Mouse (Mus musculus) lung, postnatal 4 days (tissue): ENCODE data around the gene Hspa8.
A peak's percentile ranks its signal among the peaks of the same experiment; 100 is the strongest.

Experiments
- DNase-seq, 2 experiments: peaks; one replicate each; pipeline ENCODE4 v3.0.0; 2021

Hspa8 gene

DNA sequence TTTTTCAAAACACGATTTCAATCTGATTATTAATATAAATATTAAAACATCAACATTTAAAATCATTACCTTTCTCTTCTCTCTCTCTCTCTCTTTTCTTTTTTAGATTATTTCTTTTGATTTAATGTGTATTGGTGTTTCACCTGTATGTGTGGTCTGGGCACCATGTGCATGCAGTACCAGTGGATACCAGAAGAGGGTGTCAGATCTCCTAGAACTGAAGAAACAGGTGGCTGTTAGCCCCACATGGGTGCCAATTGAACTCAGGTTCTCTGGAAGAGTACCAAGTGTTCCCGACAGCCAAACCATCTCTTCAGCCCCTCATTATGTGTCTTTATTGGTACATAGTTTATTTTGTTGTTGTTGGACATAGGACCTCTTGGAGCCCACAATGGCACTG, 11.1 kb downstream of the Hspa8 start:
- peak in 1 of 2 experiments; percentile 28 for DNase-seq

DNA sequence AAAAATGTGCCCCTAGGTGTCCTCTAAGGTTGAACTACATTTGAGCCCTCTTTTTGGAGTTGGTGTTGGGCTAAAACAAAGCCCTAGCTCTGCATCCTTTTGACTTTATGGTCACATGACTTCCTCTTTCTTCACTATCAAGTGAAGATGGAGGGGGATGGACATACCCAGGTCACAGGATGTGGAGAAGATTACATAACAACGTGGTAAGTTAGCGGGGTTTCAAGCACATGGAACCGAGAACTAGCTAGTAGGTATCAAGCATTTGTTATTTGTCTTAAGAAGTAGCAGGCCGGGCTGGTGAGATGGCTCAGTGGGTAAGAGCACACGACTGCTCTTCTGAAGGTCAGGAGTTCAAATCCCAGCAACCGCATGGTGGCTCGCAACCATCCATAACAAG, 13.3 kb downstream of the Hspa8 start:
- no peak for DNase-seq

- no peak for DNase-seq
These were observed 16.7 kb downstream of the Hspa8 start for GRCm38 (mm10) chr9:40817325-40818028.

DNA sequence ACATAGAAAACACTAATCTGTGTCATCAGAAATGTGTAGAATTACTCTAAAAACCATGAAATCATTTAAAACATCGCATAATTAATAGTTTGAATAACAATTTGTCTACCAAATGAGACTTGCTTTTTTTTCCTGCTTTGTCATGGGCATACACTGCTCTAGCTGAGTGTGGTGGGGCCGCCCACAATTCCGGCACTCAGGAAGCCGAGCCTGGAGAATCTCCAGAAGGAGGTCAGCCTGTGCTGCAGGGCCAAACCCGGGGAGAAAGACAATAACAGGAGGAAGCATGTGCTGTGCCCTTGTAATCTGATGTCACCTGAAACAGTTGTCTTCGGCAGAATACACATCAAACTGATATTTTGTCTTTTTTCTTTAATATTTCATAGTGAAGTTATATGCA, 24.8 kb downstream of the Hspa8 start:
- no peak for DNase-seq

GRCm38 (mm10) chr9:40827366-40827765, 26.6 kb downstream of the Hspa8 start:
- no peak for DNase-seq

DNA sequence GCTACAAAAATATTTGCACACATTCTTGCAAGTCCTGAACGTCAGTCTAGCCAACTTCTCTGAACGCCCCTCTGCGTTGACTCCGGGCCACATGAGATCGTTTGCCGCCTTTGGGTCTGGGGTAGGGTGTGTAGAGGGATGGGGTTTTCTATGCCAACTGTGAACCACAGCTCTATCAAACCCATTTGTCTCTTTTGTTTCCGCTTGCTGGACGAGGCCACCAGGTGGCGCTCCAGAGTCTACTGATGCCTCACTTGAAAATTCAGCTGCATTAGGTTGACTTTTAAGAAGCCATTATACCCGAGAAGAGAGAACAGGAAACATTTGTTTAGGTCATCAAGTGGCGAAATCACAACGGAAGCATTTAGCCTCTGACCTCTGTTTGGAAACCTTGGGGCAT, 33.8 kb downstream of the Hspa8 start:
- peak; percentile 61 to 75 for DNase-seq

- no peak for DNase-seq
These were observed 35.9 kb downstream of the Hspa8 start for GRCm38 (mm10) chr9:40836681-40837080.

DNA sequence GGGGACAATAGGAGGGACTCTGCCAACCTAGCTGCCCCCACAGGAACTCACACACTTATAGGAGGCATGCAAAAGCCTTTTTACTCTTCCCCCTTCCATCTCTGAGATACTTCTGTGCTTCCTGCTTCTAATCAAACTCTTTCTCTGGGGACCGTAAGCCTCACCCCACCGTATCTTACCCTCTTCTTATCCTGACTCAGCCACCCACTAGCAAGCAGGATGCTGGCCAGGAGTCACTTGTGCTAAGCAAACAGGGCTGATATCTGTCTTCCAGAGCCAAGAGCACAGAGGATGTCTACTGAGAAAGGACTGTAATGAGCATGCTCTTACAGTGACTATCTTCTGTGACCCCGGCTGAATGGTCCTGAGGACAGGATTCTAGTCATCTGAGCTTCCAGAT, 38.9 kb downstream of the Hspa8 start:
- no peak for DNase-seq

GRCm38 (mm10) chr9:40851515-40851914, 50.7 kb downstream of the Hspa8 start:
- DNase-seq = no peak

DNA sequence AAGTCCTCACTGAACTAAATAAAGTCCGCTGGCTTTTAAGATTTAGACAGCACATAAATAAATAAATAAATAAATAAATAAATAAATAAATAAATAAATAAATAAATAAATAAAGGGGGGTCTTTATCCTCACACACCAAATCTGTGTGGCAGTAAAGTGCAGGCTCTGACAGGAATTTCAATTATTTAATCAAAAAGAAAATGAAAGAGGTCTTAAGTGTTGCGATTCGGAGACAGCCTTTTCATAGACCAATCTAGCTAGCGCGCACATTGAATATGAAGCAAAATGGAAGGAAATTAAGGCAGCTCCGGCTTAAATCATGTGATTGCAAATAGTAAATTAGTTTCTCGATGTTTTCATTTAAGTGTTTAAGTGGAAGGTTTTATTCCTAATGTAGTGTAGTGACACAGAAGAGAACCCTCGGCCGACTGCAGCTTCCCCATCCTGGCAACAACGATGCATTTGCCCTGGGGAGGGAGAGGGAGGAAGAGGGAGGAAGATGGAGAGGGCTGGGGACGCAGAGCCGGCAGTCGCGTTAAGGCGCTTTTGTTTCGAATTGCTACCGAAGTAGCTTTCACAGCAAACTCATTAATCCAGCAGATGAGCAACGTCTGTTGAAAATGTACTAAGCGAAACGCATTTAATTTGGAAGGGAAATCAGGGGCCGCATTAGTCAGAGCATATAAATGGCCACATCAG, 57.8 kb downstream of the Hspa8 start:
- no peak for DNase-seq

- DNase-seq = no peak
These were observed 58.4 kb downstream of the Hspa8 start for GRCm38 (mm10) chr9:40859196-40859595.
